Mouse (Mus musculus) heart, embryonic 11.5 days (tissue): ENCODE measurements at regions not wholly inside any gene's neighbourhood (a gene's known extent, or its start where the extent isn't known, plus 50 kb on each side); places are given as distances from the start of the nearest gene placed in this dataset.

Experiments
- ATAC-seq: fragments of 200-750 bp; cut with Nextera tagmentation; replicated peaks from 2 replicates; pipeline ENCODE4 v1.8.0; 2017; ENCODE audit warnings: moderate library complexity; ENCODE audit not compliant: insufficient number of reproducible peaks, low FRiP score, low TSS enrichment
- H3K27ac ChIP-seq: fragments of 300-500 bp; sonication (generic); 2 replicates; pipeline ENCODE4 v1.5.1; 2014; ENCODE audit warnings: mild to moderate bottlenecking, low read depth, low read length
- H3K27me3 ChIP-seq: fragments of 300-500 bp; sonication (generic); 2 replicates; pipeline ENCODE4 v1.6.1; 2014; ENCODE audit warnings: mild to moderate bottlenecking, low read length, mixed read lengths; ENCODE audit not compliant: control insufficient read depth, insufficient read depth
- H3K36me3 ChIP-seq: fragments of 300-500 bp; sonication (generic); 2 replicates; pipeline ENCODE4 v1.6.1; 2014; ENCODE audit warnings: mild to moderate bottlenecking, low read length, moderate library complexity, mixed read lengths; ENCODE audit not compliant: control insufficient read depth, insufficient read depth
- H3K4me1 ChIP-seq: fragments of 300-500 bp; sonication (generic); 2 replicates; pipeline ENCODE4 v1.6.1; 2014; ENCODE audit warnings: low read length; ENCODE audit not compliant: control insufficient read depth, insufficient read depth
- H3K4me2 ChIP-seq: fragments of 300-500 bp; sonication (generic); 2 replicates; pipeline ENCODE4 v1.6.1; 2014; ENCODE audit warnings: mild to moderate bottlenecking, moderate library complexity
- H3K4me3 ChIP-seq: fragments of 300-500 bp; sonication (generic); 2 replicates; pipeline ENCODE4 v1.5.1; 2014; ENCODE audit warnings: low read depth, low read length
- H3K9ac ChIP-seq: fragments of 300-500 bp; sonication (generic); 2 replicates; pipeline ENCODE4 v1.6.1; 2014; ENCODE audit warnings: mild to moderate bottlenecking, low read depth, low read length, moderate library complexity
- H3K9me3 ChIP-seq: fragments of 300-500 bp; sonication (generic); replicated peaks from 2 replicates; pipeline ENCODE4 v1.6.1; 2016; ENCODE audit warnings: low read length; ENCODE audit not compliant: control insufficient read depth
- WGBS: fragments of 180-500 bp; shearing (Covaris S2); extraction: QIAGEN DNeasy Blood & Tissue Kit; methylation state at CpG from one replicate; pipeline ENCODE4 v1.1.7; 2014; ENCODE audit not compliant: insufficient replicate concordance; 5-methylcytosine and 5-hydroxymethylcytosine counted together

GRCm38 (mm10) chr13:110633261-110633781 is 238.5 kb downstream of the Plk2 start:
- Histone ChIP-seq H3K27ac (no peak overlapping the region), H3K9me3 (no peaks in the 10 kb centered on the region), H3K9ac (no peak overlapping the region), H3K27me3 (no peaks in the 10 kb centered on the region), H3K4me3 (no peak overlapping the region), H3K4me1 (0 out of 2 replicates have a peak, but pooled peaks cover 2% of the 10 kb centered on the region), H3K36me3 (no peaks in the 10 kb centered on the region), H3K4me2 (no peak overlapping the region)
- no peak for ATAC-seq
- 57% methylated on average over 3 of the region's 3 CpGs for WGBS

GRCm38 (mm10) chr13:110633899-110634298 is 239.1 kb downstream of the Plk2 start:
- WGBS: 85% methylated on average over 1 of the region's 1 CpGs
- no peak for ATAC-seq
- Histone ChIP-seq H3K27me3 (no peaks in the 10 kb centered on the region), H3K9me3 (no peaks in the 10 kb centered on the region), H3K9ac (no peak overlapping the region), H3K36me3 (no peaks in the 10 kb centered on the region), H3K4me2 (no peak overlapping the region), H3K4me3 (no peak overlapping the region), H3K27ac (no peak overlapping the region), H3K4me1 (0 out of 2 replicates have a peak, but pooled peaks cover 2% of the 10 kb centered on the region)

- no peaks in the 10 kb centered on the region for H3K27me3 ChIP-seq
- no peaks in the 10 kb centered on the region for H3K36me3 ChIP-seq
- WGBS: 74% methylated on average over 3 of the region's 3 CpGs
- H3K4me1 ChIP-seq: peaks cover 11% of the 10 kb centered on the region
- no peak for ATAC-seq
- H3K9me3 ChIP-seq: no peaks in the 10 kb centered on the region
- H3K4me3 ChIP-seq: no peak overlapping the region
- no peak overlapping the region for H3K9ac ChIP-seq
- no peak overlapping the region for H3K4me2 ChIP-seq
- no peak overlapping the region for H3K27ac ChIP-seq
Observed at GRCm38 (mm10) chr13:110642792-110643191, 247.9 kb downstream of the Plk2 start.

GRCm38 (mm10) chr13:110643198-110643896 is 248.5 kb downstream of the Plk2 start:
- H3K27ac ChIP-seq: peak overlapping the region; percentile 76
- H3K4me2 ChIP-seq: peak overlapping the region; percentile 54
- H3K27me3 ChIP-seq: no peaks in the 10 kb centered on the region
- peaks cover 11% of the 10 kb centered on the region for H3K4me1 ChIP-seq
- no peaks in the 10 kb centered on the region for H3K36me3 ChIP-seq
- H3K4me3 ChIP-seq: no peak overlapping the region
- H3K9ac ChIP-seq: no peak overlapping the region
- ATAC-seq: no peak
- no peaks in the 10 kb centered on the region for H3K9me3 ChIP-seq
- WGBS: 27% methylated on average over 11 of the region's 11 CpGs

- Histone ChIP-seq H3K9ac (no peak overlapping the region), H3K4me1 (peaks cover 11% of the 10 kb centered on the region), H3K9me3 (no peaks in the 10 kb centered on the region), H3K4me3 (no peak overlapping the region), H3K27me3 (no peaks in the 10 kb centered on the region), H3K4me2 (peak overlapping the region; percentile 54), H3K27ac (peak overlapping the region; percentile 76), H3K36me3 (no peaks in the 10 kb centered on the region)
- ATAC-seq: no peak
- WGBS: 58% methylated on average over 3 of the region's 3 CpGs
Observed at GRCm38 (mm10) chr13:110643897-110644213, 249.0 kb downstream of the Plk2 start.

GRCm38 (mm10) chr13:110649378-110649777 is 254.5 kb downstream of the Plk2 start:
- no peak for ATAC-seq
- Histone ChIP-seq H3K9ac (no peak overlapping the region), H3K27ac (no peak overlapping the region), H3K4me3 (no peak overlapping the region), H3K4me2 (no peak overlapping the region), H3K36me3 (no peaks in the 10 kb centered on the region), H3K9me3 (no peaks in the 10 kb centered on the region), H3K4me1 (no peaks in the 10 kb centered on the region), H3K27me3 (no peaks in the 10 kb centered on the region)
- 74% methylated on average over 1 of the region's 1 CpGs for WGBS

- no peak for ATAC-seq
- Histone ChIP-seq H3K4me1 (no peaks in the 10 kb centered on the region), H3K4me3 (no peak overlapping the region), H3K27me3 (no peaks in the 10 kb centered on the region), H3K27ac (no peak overlapping the region), H3K36me3 (no peaks in the 10 kb centered on the region), H3K9ac (no peak overlapping the region), H3K9me3 (no peaks in the 10 kb centered on the region), H3K4me2 (no peak overlapping the region)
- WGBS: 44% methylated on average over 2 of the region's 2 CpGs
Observed at GRCm38 (mm10) chr13:110649870-110650497, 255.1 kb downstream of the Plk2 start.

GRCm38 (mm10) chr13:110652201-110652600 is 257.4 kb downstream of the Plk2 start:
- no peaks in the 10 kb centered on the region for H3K4me1 ChIP-seq
- H3K36me3 ChIP-seq: no peaks in the 10 kb centered on the region
- H3K4me2 ChIP-seq: no peak overlapping the region
- ATAC-seq: no peak
- no peaks in the 10 kb centered on the region for H3K9me3 ChIP-seq
- WGBS: 77% methylated on average over 7 of the region's 7 CpGs
- H3K9ac ChIP-seq: no peak overlapping the region
- H3K27me3 ChIP-seq: no peaks in the 10 kb centered on the region
- H3K4me3 ChIP-seq: no peak overlapping the region
- H3K27ac ChIP-seq: no peak overlapping the region
